Mouse (Mus musculus) hindbrain, postnatal 0 days (tissue): Measurements from ENCODE around the gene 4930519P11Rik. TPM values are rescaled to one million over a fixed set of nuclear protein-coding genes. Genes with fewer than 3 reads are reported as not detected.

Experiments
- ATAC-seq: fragments of 200-750 bp; cut with Nextera tagmentation; 2 replicates; pipeline ENCODE4 v1.8.0; 2017; ENCODE audit warnings: mild to moderate bottlenecking, moderate TSS enrichment, moderate library complexity
- DNase-seq: peaks from one replicate; pipeline ENCODE4 v3.0.0-alpha.2; 2015; ENCODE audit warnings: low spot score
- H3K27ac ChIP-seq: fragments of 300-500 bp; sonication (generic); 2 replicates; pipeline ENCODE4 v1.5.1; 2014; ENCODE audit warnings: mild to moderate bottlenecking
- H3K27me3 ChIP-seq: fragments of 300-500 bp; sonication (generic); 2 replicates; pipeline ENCODE4 v1.6.1; 2014; ENCODE audit warnings: low read length, mixed read lengths; ENCODE audit not compliant: insufficient read depth
- H3K36me3 ChIP-seq: fragments of 300-500 bp; sonication (generic); 2 replicates; pipeline ENCODE4 v1.6.1; 2014; ENCODE audit warnings: low read length, mixed read lengths; ENCODE audit not compliant: insufficient read depth
- H3K4me1 ChIP-seq: fragments of 300-500 bp; sonication (generic); 2 replicates; pipeline ENCODE4 v1.6.1; 2014; ENCODE audit warnings: antibody characterized with exemption, low read length, mixed read lengths; ENCODE audit not compliant: insufficient read depth
- H3K4me2 ChIP-seq: fragments of 300-500 bp; sonication (generic); 2 replicates; pipeline ENCODE4 v1.6.1; 2014; ENCODE audit warnings: low read depth, mild to moderate bottlenecking, low read length, moderate library complexity, mixed read lengths
- H3K4me3 ChIP-seq: fragments of 300-500 bp; sonication (generic); 2 replicates; pipeline ENCODE4 v1.5.1; 2014; ENCODE audit warnings: low read length
- H3K9ac ChIP-seq: fragments of 300-500 bp; sonication (generic); replicated peaks from 2 replicates; pipeline ENCODE4 v1.6.1; 2014; ENCODE audit warnings: mild to moderate bottlenecking, low read length, moderate library complexity, mixed read lengths
- H3K9me3 ChIP-seq: fragments of 300-500 bp; sonication (generic); 2 replicates; pipeline ENCODE4 v1.6.1; 2016; ENCODE audit warnings: low read length, mixed read lengths
- CTCF ChIP-seq: IDR thresholded peaks from 2 replicates; pipeline ENCODE4 v1.5.1; 2016; ENCODE audit warnings: antibody characterized with exemption, control low read depth, low read depth
- WGBS: fragments of 180-500 bp; shearing (Covaris S2); extraction: QIAGEN DNeasy Blood & Tissue Kit; methylation state at CpG from one replicate; pipeline ENCODE4 v1.1.7; 2014; 5-methylcytosine and 5-hydroxymethylcytosine counted together
- polyA plus RNA-seq: library from polyadenylated mRNA; unstranded; fragments of >200 nt; fragmentation: Nextera tagmentation; extraction: Ambion mirVana; gene quantifications from 2 replicates; pipeline ENCODE4 v1.2.1, GENCODE M21; 2015
- total RNA-seq: library from RNA; depleted of rRNA; stranded (reverse); fragments of >200 nt; gene quantifications from 2 replicates; pipeline ENCODE4 v1.2.3, GENCODE M21; 2014; rRNA removed

Gene 4930519P11Rik
- total and polyA plus RNA-seq, 2 experiments from 2014 or later: 0.54 TPM; not detected in 1

DNA sequence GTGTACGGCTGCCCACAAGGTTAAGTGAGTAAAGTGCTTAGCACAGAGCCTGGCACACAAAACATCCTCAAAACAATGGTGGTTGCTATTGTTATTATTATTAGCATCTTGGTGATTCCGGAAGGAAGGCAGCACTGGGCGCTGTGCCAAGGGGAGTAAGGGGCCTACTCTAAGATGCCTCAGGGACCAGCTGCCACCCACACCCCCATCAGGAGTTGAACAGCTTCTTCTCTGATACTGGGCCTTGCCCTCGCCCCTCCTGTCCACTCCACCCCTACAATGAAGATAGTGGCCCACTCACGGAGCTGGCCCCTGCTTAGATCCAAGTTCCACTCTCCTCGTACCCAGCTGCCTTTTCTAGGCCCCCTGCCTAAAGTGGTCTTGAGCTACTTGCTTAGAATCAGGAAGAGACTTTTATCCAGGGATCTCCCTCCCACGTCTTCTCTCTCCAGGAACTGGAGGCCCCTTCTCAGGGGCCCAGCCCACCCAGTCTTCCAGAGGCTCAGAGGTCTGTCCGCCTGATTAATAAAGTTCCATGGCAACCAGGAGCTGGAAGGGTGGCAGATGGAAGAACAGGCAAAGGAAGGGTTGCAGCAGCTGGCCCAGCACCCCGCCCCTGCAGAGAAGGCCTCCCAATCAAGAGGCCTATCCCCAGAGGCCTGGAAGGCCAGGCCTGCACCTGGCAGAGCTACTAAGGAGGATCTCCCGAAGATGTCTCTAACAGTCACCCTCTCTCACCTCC lies 44.7 kb downstream of the 4930519P11Rik start:
- H3K27me3 ChIP-seq: no peaks in the 10 kb centered on the region
- H3K9ac ChIP-seq: peak overlapping the region; percentile 59
- ATAC-seq (no peak), DNase-seq (peak; percentile 49)
- no peaks in the 10 kb centered on the region for H3K36me3 ChIP-seq
- peak overlapping the region; percentile 92 for H3K4me2 ChIP-seq
- H3K4me3 ChIP-seq: peak overlapping the region; percentile 74
- H3K4me1 ChIP-seq: no peaks in the 10 kb centered on the region; the same call in 1 of the 2 replicates
- H3K27ac ChIP-seq: peak overlapping the region; percentile 74
- TF ChIP-seq CTCF: no peak
- H3K9me3 ChIP-seq: no peaks in the 10 kb centered on the region
- WGBS: 12% methylated on average over 10 of the region's 10 CpGs

GRCm38 (mm10) chr2:154567766-154568165 lies 45.5 kb downstream of the 4930519P11Rik start:
- DNase-seq (no peak), ATAC-seq (no peak)
- WGBS: 54% methylated on average over 2 of the region's 2 CpGs
- no peaks in the 10 kb centered on the region for H3K9me3 ChIP-seq
- TF ChIP-seq CTCF: no peak
- H3K27ac ChIP-seq: no peak overlapping the region; the same call in 1 of the 2 replicates
- peak overlapping the region; percentile 92 for H3K4me2 ChIP-seq
- no peaks in the 10 kb centered on the region for H3K27me3 ChIP-seq
- H3K4me3 ChIP-seq: peak overlapping the region; percentile 74; the same call in 1 of the 2 replicates
- H3K36me3 ChIP-seq: no peaks in the 10 kb centered on the region
- H3K9ac ChIP-seq: no peak overlapping the region
- no peaks in the 10 kb centered on the region; the same call in 1 of the 2 replicates for H3K4me1 ChIP-seq

DNA sequence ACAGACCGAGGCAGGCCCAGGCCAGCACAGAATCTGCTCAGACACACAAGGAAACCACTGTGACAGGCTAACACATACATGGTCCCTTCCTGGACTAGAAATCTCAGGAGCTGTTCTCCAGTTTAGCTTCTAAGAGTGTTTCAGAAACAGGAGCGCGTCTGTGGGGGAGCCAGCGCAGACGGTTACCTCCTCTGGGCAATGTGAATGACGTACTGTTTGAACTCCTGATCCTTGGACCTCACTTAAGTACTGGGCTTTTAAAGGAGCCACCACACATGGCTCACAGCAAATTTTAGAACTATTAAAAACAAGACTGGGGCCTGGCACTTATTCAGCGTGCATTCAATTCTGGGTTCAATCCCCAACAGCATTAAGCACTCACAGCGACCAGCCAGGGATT lies 46.6 kb downstream of the 4930519P11Rik start:
- ATAC-seq (no peak), DNase-seq (no peak)
- WGBS: 42% methylated on average over 8 of the region's 8 CpGs
- no peak overlapping the region for H3K27ac ChIP-seq
- H3K9me3 ChIP-seq: no peaks in the 10 kb centered on the region
- H3K27me3 ChIP-seq: no peaks in the 10 kb centered on the region
- H3K36me3 ChIP-seq: no peaks in the 10 kb centered on the region
- no peaks in the 10 kb centered on the region; the same call in 1 of the 2 replicates for H3K4me1 ChIP-seq
- no peak for TF ChIP-seq CTCF
- no peak overlapping the region for H3K9ac ChIP-seq
- peak overlapping the region; percentile 2; the same call in 1 of the 2 replicates for H3K4me2 ChIP-seq
- H3K4me3 ChIP-seq: no peak overlapping the region

- Histone ChIP-seq H3K4me3 (no peak overlapping the region), H3K27me3 (no peaks in the 10 kb centered on the region), H3K4me2 (no peak overlapping the region), H3K27ac (peak overlapping the region; percentile 51), H3K9me3 (no peaks in the 10 kb centered on the region), H3K4me1 (no peaks in the 10 kb centered on the region; the same call in 1 of the 2 replicates), H3K36me3 (no peaks in the 10 kb centered on the region), H3K9ac (0 out of 2 replicates have a peak overlapping the region, but pooled peaks have one; percentile 22)
- 63% methylated on average over 3 of the region's 3 CpGs for WGBS
- ATAC-seq (no peak; the same call in 1 of the 2 replicates), DNase-seq (peak; percentile 67)
- TF ChIP-seq CTCF: no peak
Observed at GRCm38 (mm10) chr2:154565562-154565961, 47.7 kb downstream of the 4930519P11Rik start.

DNA sequence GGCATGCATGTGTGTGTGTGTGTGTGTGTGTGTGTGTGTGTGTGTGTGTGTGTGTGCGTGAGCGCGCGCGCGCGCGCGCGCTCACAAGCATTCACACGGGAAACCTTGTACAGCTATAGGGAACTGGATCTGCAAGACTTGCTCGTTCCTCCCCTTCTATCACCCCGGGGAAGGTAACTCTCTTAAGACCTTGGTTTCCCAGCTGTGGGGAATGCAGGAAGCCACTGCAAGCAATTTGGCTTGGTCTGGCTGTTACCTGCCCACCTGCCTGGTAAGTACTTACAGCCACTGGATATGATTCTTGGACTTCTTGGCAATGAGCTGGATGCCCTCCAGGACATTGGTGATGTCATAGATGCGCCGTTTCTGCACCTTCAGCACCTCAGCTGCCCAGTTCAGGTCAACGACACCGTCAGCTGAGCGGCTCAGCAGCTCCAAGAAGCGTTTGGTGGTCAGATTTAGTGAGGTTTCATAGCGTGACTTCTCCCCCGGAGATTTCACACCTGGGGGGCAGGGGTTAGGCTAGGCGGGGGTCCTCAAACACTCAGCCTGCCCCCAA lies 49.5 kb downstream of the 4930519P11Rik start:
- H3K27ac ChIP-seq: no peak overlapping the region
- no peak overlapping the region for H3K9ac ChIP-seq
- WGBS: 85% methylated on average over 22 of the region's 22 CpGs
- peaks cover 6% of the 10 kb centered on the region for H3K4me1 ChIP-seq
- no peak overlapping the region for H3K4me3 ChIP-seq
- ATAC-seq (no peak), DNase-seq (no peak)
- H3K27me3 ChIP-seq: no peaks in the 10 kb centered on the region
- no peaks in the 10 kb centered on the region for H3K9me3 ChIP-seq
- no peak overlapping the region for H3K4me2 ChIP-seq
- TF ChIP-seq CTCF: no peak
- H3K36me3 ChIP-seq: no peaks in the 10 kb centered on the region

Other genes with a start within 250 kb of the 4930519P11Rik start
- gene Cdk5rap1, start 240.4 kb downstream of the 4930519P11Rik start, total RNA-seq: 9.6 and 13.2 TPM in 2 replicates
- gene Cdk5rap1, start 240.4 kb downstream of the 4930519P11Rik start, polyA plus RNA-seq: 5.0 and 6.6 TPM in 2 replicates
- gene Snta1, start 205.3 kb downstream of the 4930519P11Rik start, total RNA-seq: 40.4 and 41.1 TPM in 2 replicates
- gene Snta1, start 205.3 kb downstream of the 4930519P11Rik start, polyA plus RNA-seq: 20.0 and 20.1 TPM in 2 replicates
- 48.3 and 51.7 TPM in 2 replicates for gene Cbfa2t2, start 177.0 kb downstream of the 4930519P11Rik start, total RNA-seq
- gene Cbfa2t2, start 177.0 kb downstream of the 4930519P11Rik start, polyA plus RNA-seq: 31.6 and 33.4 TPM in 2 replicates
- gene 1700003F12Rik, start 66.4 kb downstream of the 4930519P11Rik start, total RNA-seq: 0.90 and 1.9 TPM in 2 replicates
- 3.9 and 4.0 TPM in 2 replicates for gene 1700003F12Rik, start 66.4 kb downstream of the 4930519P11Rik start, polyA plus RNA-seq
- gene Actl10, start 61.7 kb downstream of the 4930519P11Rik start, total RNA-seq: 0.52 TPM in 1 of 2 replicates, not detected in the other
- gene Actl10, start 61.7 kb downstream of the 4930519P11Rik start, polyA plus RNA-seq: 0.23 TPM in 1 of 2 replicates, not detected in the other
- 35.1 and 52.2 TPM in 2 replicates for gene Necab3, start 54.5 kb downstream of the 4930519P11Rik start, total RNA-seq
- gene Necab3, start 54.5 kb downstream of the 4930519P11Rik start, polyA plus RNA-seq: 22.9 and 27.0 TPM in 2 replicates
- 6.3 and 6.7 TPM in 2 replicates for gene E2f1, start 43.5 kb downstream of the 4930519P11Rik start, total RNA-seq
- gene E2f1, start 43.5 kb downstream of the 4930519P11Rik start, polyA plus RNA-seq: 8.4 and 8.7 TPM in 2 replicates
- 24.8 and 31.1 TPM in 2 replicates for gene Pxmp4, start 9.7 kb downstream of the 4930519P11Rik start, total RNA-seq
- 21.9 and 24.1 TPM in 2 replicates for gene Pxmp4, start 9.7 kb downstream of the 4930519P11Rik start, polyA plus RNA-seq
- 7.0 and 8.5 TPM in 2 replicates for gene Zfp341, start 140 bp downstream of the 4930519P11Rik start, total RNA-seq
- 1.5 and 1.6 TPM in 2 replicates for gene Zfp341, start 140 bp downstream of the 4930519P11Rik start, polyA plus RNA-seq
- gene Chmp4b, start 38.3 kb upstream of the 4930519P11Rik start, total RNA-seq: 113 and 151 TPM in 2 replicates
- gene Chmp4b, start 38.3 kb upstream of the 4930519P11Rik start, polyA plus RNA-seq: 35.9 and 36.5 TPM in 2 replicates
- gene Gm14214, start 156.6 kb upstream of the 4930519P11Rik start, total RNA-seq: not detected in 2 replicates
- not detected in 2 replicates for gene Gm14214, start 156.6 kb upstream of the 4930519P11Rik start, polyA plus RNA-seq
- 180 and 199 TPM in 2 replicates for gene Raly, start 177.7 kb upstream of the 4930519P11Rik start, total RNA-seq
- gene Raly, start 177.7 kb upstream of the 4930519P11Rik start, polyA plus RNA-seq: 22.4 and 25.5 TPM in 2 replicates
- 1.3 TPM in 1 of 2 replicates, not detected in the other for gene a, start 178.0 kb upstream of the 4930519P11Rik start, total RNA-seq
- gene a, start 178.0 kb upstream of the 4930519P11Rik start, polyA plus RNA-seq: 0.85 and 1.6 TPM in 2 replicates